Mouse (Mus musculus): ENCODE results near the gene Rims4.

GRCm38 (mm10) chr2:163897988-163898535 lies 20.4 kb downstream of the Rims4 start:
- TF ChIP-seq CTCF (IDR thresholded peaks at IDR 0.05; ENCODE audit: extremely low read depth, insufficient read depth, low read length) = no peak
- no peak for TF ChIP-seq POLR2A (IDR thresholded peaks at IDR 0.05; ENCODE audit: extremely low read depth, insufficient read depth, low read length)
